Mouse (Mus musculus) liver, adult 2 months (tissue): Measurements from ENCODE around the gene Gm9639. TPM values are rescaled to one million over a fixed set of nuclear protein-coding genes. Genes with fewer than 3 reads are reported as not detected.
"Not testable (repeated sequence)": the region's sequence is repeated elsewhere in the genome, so short reads cannot be mapped to it uniquely, and the experiment has no call there.

ENCODE experiments used
- DNase-seq: peaks from one replicate; pipeline ENCODE4 v3.0.0-alpha.2; 2011; ENCODE audit warnings: low read depth, low spot score; ENCODE audit errors: extremely low read depth
- H3K27ac ChIP-seq: fragments of 200-500 bp; replicated peaks from 2 replicates; pipeline ENCODE4 v1.5.1; 2012; ENCODE audit warnings: low read depth, mild to moderate bottlenecking, control low read depth, inconsistent platforms, low read length; ENCODE audit not compliant: insufficient read depth
- H3K27me3 ChIP-seq: fragments of 200-500 bp; 2 replicates; pipeline ENCODE4 v1.6.1; 2012; ENCODE audit warnings: mild to moderate bottlenecking, moderate library complexity, low read length, inconsistent platforms; ENCODE audit not compliant: control insufficient read depth, insufficient read depth
- H3K36me3 ChIP-seq: fragments of 200-500 bp; 2 replicates; pipeline ENCODE4 v1.6.1; 2012; ENCODE audit warnings: low read length, inconsistent platforms; ENCODE audit not compliant: control insufficient read depth, insufficient read depth
- H3K4me1 ChIP-seq: fragments of 200-500 bp; 2 replicates; pipeline ENCODE4 v1.6.1; 2011; ENCODE audit warnings: low read length; ENCODE audit not compliant: control insufficient read depth, insufficient read depth
- H3K4me3 ChIP-seq: fragments of 200-500 bp; 2 replicates; pipeline ENCODE4 v1.5.1; 2011; ENCODE audit warnings: low read depth, mild to moderate bottlenecking, control low read depth, low read length, moderate library complexity; ENCODE audit not compliant: insufficient read depth
- H3K79me2 ChIP-seq: fragments of 200-500 bp; 2 replicates; pipeline ENCODE4 v1.6.1; 2012; ENCODE audit warnings: inconsistent platforms, mild to moderate bottlenecking, low read length, moderate library complexity; ENCODE audit not compliant: control insufficient read depth, insufficient read depth
- H3K9ac ChIP-seq: fragments of 200-500 bp; 2 replicates; pipeline ENCODE4 v1.6.1; 2012; ENCODE audit warnings: low read depth, mild to moderate bottlenecking, control low read depth, inconsistent platforms, low read length
- CTCF ChIP-seq: fragments of 200-500 bp; IDR thresholded peaks from 2 replicates; pipeline ENCODE4 v1.5.1; 2011; ENCODE audit warnings: low read depth, low read length, control low read depth
- POLR2A ChIP-seq: fragments of 200-500 bp; IDR thresholded peaks from 2 replicates; pipeline ENCODE4 v1.6.1; 2011; ENCODE audit warnings: low read length, control low read depth; ENCODE audit not compliant: insufficient read depth; ENCODE audit errors: extremely low read depth
- WGBS: fragments of 180-500 bp; shearing (Covaris S2); methylation state at CpG from one replicate; pipeline ENCODE4 v1.1.7; 2018; 5-methylcytosine and 5-hydroxymethylcytosine counted together
- polyA plus RNA-seq: library from polyadenylated mRNA; depleted of rRNA; stranded (reverse); fragments of >200 nt; gene quantifications from 2 replicates; pipeline ENCODE4 v1.2.3, GENCODE M21; 2012
- total RNA-seq: library from RNA; depleted of rRNA; stranded (reverse); fragments of >200 nt; gene quantifications from 2 replicates; pipeline ENCODE4 v1.2.3, GENCODE M21; 2014

Gene Gm9639
- total and polyA plus RNA-seq, 2 experiments: not detected

- no peaks in the 10 kb centered on the region for H3K79me2 ChIP-seq
- no peak for DNase-seq
- H3K27me3 ChIP-seq: no peaks in the 10 kb centered on the region
- no peaks in the 10 kb centered on the region for H3K4me1 ChIP-seq
- H3K27ac ChIP-seq: no peak overlapping the region
- no peak overlapping the region for H3K9ac ChIP-seq
- no peak overlapping the region for H3K4me3 ChIP-seq
- 35% methylated on average over 3 of the region's 3 CpGs for WGBS
- H3K36me3 ChIP-seq: no peaks in the 10 kb centered on the region
- TF ChIP-seq POLR2A (no peak), CTCF (no peak)
Observed at GRCm38 (mm10) chr10:77797677-77798076, 2.8 kb upstream of the Gm9639 start.

DNA sequence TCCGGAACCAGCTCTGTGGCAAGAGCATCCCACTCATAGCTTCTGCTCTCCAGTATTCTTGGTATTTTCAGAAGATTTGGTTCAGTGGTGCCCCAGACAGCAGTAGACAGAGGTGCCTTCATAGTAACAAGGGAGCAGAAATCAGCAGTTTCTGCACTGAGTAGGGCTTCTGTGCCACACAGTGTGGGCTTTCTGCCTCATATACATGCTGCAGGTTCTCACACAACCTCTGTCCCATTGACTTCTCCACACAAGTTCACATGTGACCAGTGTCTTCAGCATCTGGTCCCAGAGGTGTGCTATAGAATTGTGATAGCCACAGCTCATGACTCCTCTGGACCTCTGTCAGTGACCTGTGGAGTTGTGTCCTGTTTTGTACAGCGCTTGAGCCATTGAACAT is 6.3 kb downstream of the Gm9639 start:
- Histone ChIP-seq H3K36me3 (no peaks in the 10 kb centered on the region), H3K27ac (no peak overlapping the region), H3K27me3 (no peaks in the 10 kb centered on the region), H3K4me1 (no peaks in the 10 kb centered on the region), H3K79me2 (no peaks in the 10 kb centered on the region), H3K4me3 (no peak overlapping the region), H3K9ac (no peak overlapping the region)
- TF ChIP-seq CTCF (no peak), POLR2A (no peak)
- WGBS: 75% methylated on average over 2 of the region's 2 CpGs
- DNase-seq: no peak

DNA sequence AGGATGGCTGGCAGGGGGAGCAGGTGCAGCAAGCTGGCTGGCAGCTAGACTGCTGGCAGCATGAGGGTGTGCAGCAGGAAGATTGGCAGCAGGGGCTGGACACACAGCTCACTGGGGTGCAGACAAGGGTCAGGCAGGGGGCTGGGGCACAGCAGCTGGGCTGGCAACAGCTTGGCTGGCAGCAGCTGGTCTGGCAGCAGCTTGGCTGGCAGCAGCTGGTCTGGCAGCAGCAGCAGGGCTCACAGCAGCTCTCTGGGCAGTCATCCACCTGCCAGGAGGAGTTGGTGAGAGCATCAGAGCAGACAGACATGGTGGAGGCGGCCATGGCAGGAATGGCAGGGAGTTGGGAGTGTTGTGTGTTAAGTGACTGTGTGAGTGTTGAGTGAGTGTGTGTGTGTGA is 7.0 kb downstream of the Gm9639 start, which contains the start of gene Gm7137:
Gm7137 (minus strand) TSS at position 325 of the 400 bp plus-strand sequence.
- H3K4me3 ChIP-seq, H3K79me2 ChIP-seq, H3K36me3 ChIP-seq, H3K4me1 ChIP-seq, H3K27me3 ChIP-seq, DNase-seq, H3K27ac ChIP-seq, H3K9ac ChIP-seq: not testable (repeated sequence)
- 36% methylated on average over 1 of the region's 1 CpGs for whole genome bisulfite sequencing

DNA sequence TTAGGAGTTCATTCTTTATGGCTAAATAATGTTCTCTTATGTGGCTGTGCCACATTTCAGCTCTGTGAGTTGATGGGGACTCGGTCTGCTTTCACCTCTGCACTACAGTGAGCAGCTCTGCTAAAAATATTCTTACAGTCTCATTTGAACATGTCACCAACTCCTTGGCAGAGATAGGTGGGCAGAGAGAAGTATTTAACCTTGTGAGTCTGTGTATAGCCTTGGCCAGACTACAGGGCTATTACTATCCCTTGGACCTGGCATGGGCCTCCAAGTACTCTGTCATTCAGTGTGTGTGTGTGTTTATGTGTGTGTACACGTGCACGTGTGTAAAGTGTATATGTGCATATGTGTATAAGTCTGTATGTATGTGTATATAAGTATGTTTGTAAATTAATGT is 11.5 kb downstream of the Gm9639 start:
- H3K79me2 ChIP-seq, DNase-seq, H3K9ac ChIP-seq, H3K27me3 ChIP-seq, H3K4me1 ChIP-seq, H3K4me3 ChIP-seq, H3K36me3 ChIP-seq, H3K27ac ChIP-seq: not testable (repeated sequence)
- WGBS: 98% methylated on average over 3 of the region's 3 CpGs

DNA sequence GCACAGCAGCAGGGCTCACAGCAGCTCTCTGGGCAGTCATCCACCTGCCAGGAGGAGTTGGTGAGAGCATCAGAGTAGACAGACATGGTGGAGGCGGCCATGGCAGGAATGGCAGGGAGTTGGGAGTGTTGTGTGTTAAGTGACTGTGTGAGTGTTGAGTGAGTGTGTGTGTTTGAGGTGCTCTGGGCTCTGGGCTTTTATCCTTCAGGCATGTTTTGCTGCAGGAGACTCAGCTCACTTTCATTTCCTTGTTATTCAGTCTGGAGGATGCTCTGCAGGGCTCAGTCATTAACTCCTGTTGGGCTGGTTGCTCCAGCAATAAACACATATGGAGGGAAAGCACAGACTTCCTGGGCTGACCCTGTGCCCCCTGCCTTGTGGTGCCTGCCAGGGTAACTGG is 12.4 kb downstream of the Gm9639 start, which contains the start of gene Gm3250:
Gm3250 (minus strand) TSS at position 101 of the 400 bp plus-strand sequence.
- not testable (repeated sequence) for H3K27me3 ChIP-seq, H3K9ac ChIP-seq, H3K36me3 ChIP-seq, DNase-seq, H3K27ac ChIP-seq, H3K4me1 ChIP-seq, H3K79me2 ChIP-seq, H3K4me3 ChIP-seq
- 50% methylated on average over 1 of the region's 1 CpGs for WGBS

- not testable (repeated sequence) for DNase-seq
Observed at GRCm38 (mm10) chr10:77776844-77777243, 18.0 kb downstream of the Gm9639 start, which contains the start of gene Gm7138. Gene Gm7138, minus strand, starts transcription at chr10:77776944.

GRCm38 (mm10) chr10:77772142-77772541 is 22.7 kb downstream of the Gm9639 start:
- not testable (repeated sequence) for DNase-seq, H3K4me3 ChIP-seq, H3K4me1 ChIP-seq, H3K79me2 ChIP-seq, H3K27ac ChIP-seq, H3K9ac ChIP-seq, H3K36me3 ChIP-seq, H3K27me3 ChIP-seq
- 62% methylated on average over 3 of the region's 3 CpGs for WGBS

More at GRCm38 (mm10) chr10:77776844-77777243, 18.0 kb downstream of the Gm9639 start, which contains the start of gene Gm7138:
- H3K27me3 ChIP-seq, H3K9ac ChIP-seq, H3K4me1 ChIP-seq, H3K4me3 ChIP-seq, H3K27ac ChIP-seq, H3K79me2 ChIP-seq, H3K36me3 ChIP-seq: not testable (repeated sequence)
- 80% methylated on average over 1 of the region's 1 CpGs for WGBS

- not testable (repeated sequence) for H3K27me3 ChIP-seq, H3K79me2 ChIP-seq, H3K27ac ChIP-seq, H3K36me3 ChIP-seq, H3K4me3 ChIP-seq, DNase-seq, H3K9ac ChIP-seq, H3K4me1 ChIP-seq
- 50% methylated on average over 1 of the region's 1 CpGs for WGBS
Observed at GRCm38 (mm10) chr10:77771225-77771624, 23.7 kb downstream of the Gm9639 start, which contains the start of gene Gm3238. Gene Gm3238, minus strand, starts transcription at chr10:77771325.
